Mouse (Mus musculus): Measurements from ENCODE around the gene Zfyve21. TPM values are rescaled to one million over a fixed set of nuclear protein-coding genes. Genes with fewer than 3 reads are reported as not detected.

Zfyve21 gene
- polyA plus RNA-seq, 1 experiment = not detected

DNA sequence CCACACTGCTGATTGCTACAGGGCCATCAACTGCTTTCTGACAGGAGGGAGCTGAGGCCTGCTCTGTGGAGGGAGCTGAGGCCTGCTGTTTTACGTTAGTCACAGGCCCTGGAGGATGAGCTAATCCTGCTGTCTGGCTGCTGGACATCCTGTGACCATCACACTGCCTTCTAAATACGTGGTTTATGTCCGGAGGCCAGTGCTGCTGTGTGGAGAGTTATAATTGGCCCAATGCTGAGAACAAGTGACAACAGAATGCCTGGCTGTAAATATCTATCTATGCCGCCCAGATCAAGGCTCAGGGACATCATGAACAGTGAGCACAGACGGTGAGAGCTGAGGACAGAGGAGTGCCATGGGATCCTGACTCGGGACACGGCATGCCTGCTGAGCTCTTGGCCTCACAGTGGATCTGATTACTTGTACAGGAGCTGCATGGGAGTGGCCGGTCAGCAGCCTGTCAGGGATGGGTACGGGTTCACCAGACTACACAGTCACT is 34.4 kb downstream of the Zfyve21 start:
- H3K4me3 ChIP-seq (ENCODE audit: insufficient read depth, low read depth, low read length) = no peak overlapping the region
- WGBS = 75% methylated on average over 9 of the region's 9 CpGs
- peaks cover 6% of the 10 kb centered on the region for H3K4me1 ChIP-seq (ENCODE audit: control insufficient read depth, insufficient read depth, low read length)
- TF ChIP-seq POLR2A (IDR thresholded peaks at IDR 0.05; ENCODE audit: insufficient read depth, low read depth, low read length) = no peak
- peak overlapping the region; percentile 17; the same call in 1 of the 2 replicates for H3K27ac ChIP-seq (ENCODE audit: insufficient read depth, low read depth, low read length)

DNA sequence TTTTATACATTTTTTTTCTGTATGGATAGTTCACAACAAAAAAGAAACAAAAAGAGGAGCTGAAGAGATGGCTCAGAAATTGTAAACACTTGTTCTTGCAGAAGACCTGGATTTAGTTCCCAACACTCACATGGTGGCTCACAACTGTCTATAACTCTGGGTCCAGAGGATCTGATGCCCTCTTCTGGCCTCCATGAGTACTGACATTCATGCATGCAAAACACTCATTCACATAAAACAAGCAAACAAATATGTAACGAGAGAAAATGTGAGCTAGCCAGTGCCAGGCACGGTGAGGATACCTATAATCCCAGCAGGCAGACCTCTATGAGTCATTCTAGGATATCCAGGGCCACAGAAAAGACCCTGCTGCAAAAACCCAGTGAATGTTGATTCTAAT is 37.3 kb downstream of the Zfyve21 start:
- Histone ChIP-seq H3K27ac (ENCODE audit: insufficient read depth, low read depth, low read length) (no peak overlapping the region), H3K4me3 (ENCODE audit: insufficient read depth, low read depth, low read length) (no peak overlapping the region), H3K4me1 (ENCODE audit: control insufficient read depth, insufficient read depth, low read length) (peaks cover 8% of the 10 kb centered on the region)
- 63% methylated on average over 2 of the region's 2 CpGs for WGBS
- TF ChIP-seq POLR2A (IDR thresholded peaks at IDR 0.05; ENCODE audit: insufficient read depth, low read depth, low read length) (no peak), CTCF (IDR thresholded peaks at IDR 0.05; ENCODE audit: insufficient read depth, low read depth, low read length) (no peak)

DNA sequence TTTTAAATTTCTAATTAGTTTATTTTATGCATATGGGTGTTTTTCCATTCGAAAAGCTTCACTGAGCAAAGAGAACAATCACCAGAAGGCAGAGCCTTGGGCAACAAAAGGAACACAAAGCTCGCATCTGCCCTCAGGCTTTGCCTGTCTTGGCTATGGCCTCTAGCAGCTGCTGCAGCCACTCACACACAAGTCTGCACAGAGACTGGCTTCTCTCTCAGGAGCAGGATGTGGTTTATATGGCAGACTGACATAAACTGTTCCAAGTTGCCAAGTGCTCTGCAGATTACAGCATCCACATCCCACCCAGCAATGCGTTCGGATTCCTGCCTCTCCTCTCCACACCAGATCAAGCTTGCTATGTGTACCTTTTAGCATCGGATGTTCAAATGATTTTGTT is 37.8 kb downstream of the Zfyve21 start:
- no peak overlapping the region for H3K27ac ChIP-seq (ENCODE audit: insufficient read depth, low read depth, low read length)
- TF ChIP-seq POLR2A (IDR thresholded peaks at IDR 0.05; ENCODE audit: insufficient read depth, low read depth, low read length) (no peak), CTCF (IDR thresholded peaks at IDR 0.05; ENCODE audit: insufficient read depth, low read depth, low read length) (no peak)
- H3K4me3 ChIP-seq (ENCODE audit: insufficient read depth, low read depth, low read length) = no peak overlapping the region
- peaks cover 8% of the 10 kb centered on the region for H3K4me1 ChIP-seq (ENCODE audit: control insufficient read depth, insufficient read depth, low read length)
- WGBS = 59% methylated on average over 5 of the region's 5 CpGs

DNA sequence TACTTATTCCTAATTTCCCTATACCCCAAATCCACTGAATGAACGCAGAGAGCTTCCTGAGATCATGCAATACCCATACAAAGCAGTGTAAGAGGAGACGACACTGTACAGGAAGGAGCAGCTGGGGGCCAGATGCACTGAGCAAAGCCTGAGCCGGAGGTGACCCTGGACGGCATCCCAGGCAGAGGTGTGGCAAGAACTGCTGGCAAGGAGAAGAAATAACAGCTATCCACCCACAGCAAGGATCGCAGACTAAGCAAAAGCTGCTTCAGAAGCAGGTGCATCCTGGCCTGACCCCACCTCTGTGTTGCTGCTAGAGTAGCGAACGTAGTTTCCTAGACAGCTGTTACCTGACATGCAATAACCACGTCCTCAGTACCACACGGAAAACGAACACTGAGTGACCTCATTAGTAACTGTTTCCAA is 39.1 kb downstream of the Zfyve21 start:
- Histone ChIP-seq H3K4me3 (ENCODE audit: insufficient read depth, low read depth, low read length) (no peak overlapping the region), H3K4me1 (ENCODE audit: control insufficient read depth, insufficient read depth, low read length) (peaks cover 5% of the 10 kb centered on the region), H3K27ac (ENCODE audit: insufficient read depth, low read depth, low read length) (no peak overlapping the region)
- TF ChIP-seq POLR2A (IDR thresholded peaks at IDR 0.05; ENCODE audit: insufficient read depth, low read depth, low read length) (no peak), CTCF (IDR thresholded peaks at IDR 0.05; ENCODE audit: insufficient read depth, low read depth, low read length) (no peak)
- WGBS = 42% methylated on average over 10 of the region's 10 CpGs

DNA sequence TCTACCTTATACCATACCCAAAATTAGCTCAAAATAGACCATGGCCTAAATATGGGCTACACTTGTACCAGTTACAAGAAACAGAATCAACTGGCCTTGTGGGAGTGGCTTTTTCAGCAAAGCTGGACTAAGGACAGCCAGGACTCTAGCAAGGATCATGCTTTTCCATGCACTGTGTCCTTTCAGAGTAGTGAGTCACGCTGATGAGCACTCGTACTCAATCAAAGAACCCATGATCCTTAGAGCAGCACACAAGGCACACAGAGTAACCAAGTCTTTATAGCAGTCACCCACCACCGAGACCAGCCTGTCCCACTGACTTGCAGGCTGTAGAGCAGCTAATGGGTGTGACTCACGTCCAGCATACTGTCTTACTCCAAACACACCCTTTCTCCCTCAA is 39.6 kb downstream of the Zfyve21 start:
- H3K4me3 ChIP-seq (ENCODE audit: insufficient read depth, low read depth, low read length) = no peak overlapping the region
- TF ChIP-seq CTCF (IDR thresholded peaks at IDR 0.05; ENCODE audit: insufficient read depth, low read depth, low read length) (no peak), POLR2A (IDR thresholded peaks at IDR 0.05; ENCODE audit: insufficient read depth, low read depth, low read length) (no peak)
- no peak overlapping the region for H3K27ac ChIP-seq (ENCODE audit: insufficient read depth, low read depth, low read length)
- WGBS = 40% methylated on average over 4 of the region's 4 CpGs
- H3K4me1 ChIP-seq (ENCODE audit: control insufficient read depth, insufficient read depth, low read length) = peaks cover 5% of the 10 kb centered on the region

DNA sequence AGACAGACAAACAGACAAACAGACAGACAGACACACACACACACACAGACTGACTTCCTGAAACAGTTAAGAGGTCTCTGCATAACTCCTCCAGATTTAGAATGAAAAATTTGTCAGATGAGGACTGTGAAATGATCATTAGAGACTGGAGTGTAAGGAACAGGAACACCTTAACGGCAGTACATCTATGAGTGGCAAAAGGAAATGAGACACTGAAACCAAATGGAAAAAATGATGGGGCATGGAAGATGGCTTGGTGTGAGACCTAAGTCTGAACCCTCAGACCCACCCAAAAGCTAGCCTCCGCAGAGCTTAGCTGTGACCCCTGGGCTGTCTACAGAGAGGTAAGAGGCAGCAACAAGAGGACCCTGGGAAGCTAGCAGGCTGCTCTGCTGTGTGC is 41.5 kb downstream of the Zfyve21 start:
- no peak for TF ChIP-seq CTCF (IDR thresholded peaks at IDR 0.05; ENCODE audit: insufficient read depth, low read depth, low read length)
- TF ChIP-seq POLR2A (IDR thresholded peaks at IDR 0.05; ENCODE audit: insufficient read depth, low read depth, low read length) = no peak
- 96% methylated on average over 2 of the region's 2 CpGs for WGBS
- peaks cover 5% of the 10 kb centered on the region for H3K4me1 ChIP-seq (ENCODE audit: control insufficient read depth, insufficient read depth, low read length)
- no peak overlapping the region for H3K27ac ChIP-seq (ENCODE audit: insufficient read depth, low read depth, low read length)
- no peak overlapping the region for H3K4me3 ChIP-seq (ENCODE audit: insufficient read depth, low read depth, low read length)

DNA sequence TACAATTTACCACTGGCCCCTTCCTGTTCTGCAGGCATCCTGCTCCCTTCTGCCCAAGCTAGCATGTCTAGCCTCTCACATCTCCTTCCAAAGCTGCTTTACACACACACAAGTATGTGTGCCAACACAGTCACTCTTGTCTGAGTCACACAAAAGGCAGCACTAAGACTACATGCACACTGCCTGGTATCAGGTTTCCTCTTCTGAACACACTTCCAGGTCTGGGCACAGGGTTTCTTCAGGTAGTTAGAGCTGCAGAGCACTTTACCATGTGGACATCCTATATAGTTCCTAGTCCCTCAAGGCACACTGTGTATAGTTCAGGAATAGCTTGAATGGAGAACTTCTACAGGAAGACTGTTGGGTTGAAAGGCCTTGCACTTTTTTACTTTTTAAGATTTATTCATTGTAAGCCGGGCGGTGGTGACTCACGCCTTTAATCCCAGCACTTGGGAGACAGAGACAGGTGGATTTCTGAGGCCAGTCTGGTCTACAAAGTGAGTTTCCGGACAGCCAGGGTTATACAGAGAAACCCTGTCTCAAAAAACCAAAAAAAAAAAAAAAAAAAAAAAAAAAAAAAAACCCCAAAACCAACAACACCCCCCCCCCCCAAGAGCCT is 50.3 kb downstream of the Zfyve21 start:
- Histone ChIP-seq H3K4me1 (ENCODE audit: control insufficient read depth, insufficient read depth, low read length) (no peaks in the 10 kb centered on the region), H3K27ac (ENCODE audit: insufficient read depth, low read depth, low read length) (no peak overlapping the region), H3K4me3 (ENCODE audit: insufficient read depth, low read depth, low read length) (no peak overlapping the region)
- no peak for TF ChIP-seq CTCF (IDR thresholded peaks at IDR 0.05; ENCODE audit: insufficient read depth, low read depth, low read length)
- no peak for TF ChIP-seq POLR2A (IDR thresholded peaks at IDR 0.05; ENCODE audit: insufficient read depth, low read depth, low read length)
- WGBS = 80% methylated on average over 4 of the region's 4 CpGs

DNA sequence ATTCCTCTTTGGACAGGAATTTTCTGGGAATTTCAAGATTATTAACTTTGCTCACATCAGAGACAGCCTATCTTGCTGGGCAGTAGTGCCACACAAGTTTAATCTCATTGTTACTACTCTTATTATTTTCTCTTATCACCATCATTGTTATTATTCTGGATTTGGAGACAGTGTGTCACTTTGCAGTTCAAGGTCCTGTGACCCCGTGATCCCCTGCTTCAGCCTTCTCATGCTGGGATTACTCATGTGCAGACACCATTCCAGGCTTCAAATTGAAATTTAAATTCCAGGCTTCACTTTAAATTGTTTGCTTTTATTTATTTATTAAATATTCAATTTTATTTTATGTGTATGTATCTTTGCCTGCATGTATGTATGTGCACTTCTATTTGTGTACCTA is 55.8 kb downstream of the Zfyve21 start:
- Histone ChIP-seq H3K4me1 (ENCODE audit: control insufficient read depth, insufficient read depth, low read length) (no peaks in the 10 kb centered on the region), H3K27ac (ENCODE audit: insufficient read depth, low read depth, low read length) (no peak overlapping the region), H3K4me3 (ENCODE audit: insufficient read depth, low read depth, low read length) (no peak overlapping the region)
- 86% methylated on average over 1 of the region's 1 CpGs for WGBS
- no peak for TF ChIP-seq POLR2A (IDR thresholded peaks at IDR 0.05; ENCODE audit: insufficient read depth, low read depth, low read length)
- no peak for TF ChIP-seq CTCF (IDR thresholded peaks at IDR 0.05; ENCODE audit: insufficient read depth, low read depth, low read length)

DNA sequence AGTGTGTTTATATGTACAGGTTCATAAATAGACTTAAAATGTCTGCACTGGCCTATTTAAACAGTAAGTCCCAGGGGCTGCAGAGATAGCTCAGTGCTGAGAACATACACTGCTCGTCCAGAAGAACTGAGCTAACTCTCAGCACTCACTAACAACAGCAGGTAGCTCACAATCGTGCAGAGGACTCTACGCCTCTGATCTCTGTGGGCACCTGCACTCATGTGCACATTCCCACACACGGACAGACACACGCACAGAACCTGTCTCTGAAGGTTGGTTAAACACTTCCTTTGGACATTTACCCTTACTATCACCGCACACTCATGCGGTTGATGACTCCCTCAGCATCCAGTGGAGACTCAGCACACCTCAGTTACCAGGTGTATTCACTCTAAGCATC is 56.8 kb downstream of the Zfyve21 start:
- TF ChIP-seq POLR2A (IDR thresholded peaks at IDR 0.05; ENCODE audit: insufficient read depth, low read depth, low read length) = no peak
- TF ChIP-seq CTCF (IDR thresholded peaks at IDR 0.05; ENCODE audit: insufficient read depth, low read depth, low read length) = no peak
- Histone ChIP-seq H3K27ac (ENCODE audit: insufficient read depth, low read depth, low read length) (no peak overlapping the region), H3K4me1 (ENCODE audit: control insufficient read depth, insufficient read depth, low read length) (peaks cover 2% of the 10 kb centered on the region; the same call in 1 of the 2 replicates), H3K4me3 (ENCODE audit: insufficient read depth, low read depth, low read length) (no peak overlapping the region)
- WGBS = 89% methylated on average over 7 of the region's 7 CpGs
